Mouse (Mus musculus): ENCODE results near the gene Olfr729.

Gene Olfr729

DNA sequence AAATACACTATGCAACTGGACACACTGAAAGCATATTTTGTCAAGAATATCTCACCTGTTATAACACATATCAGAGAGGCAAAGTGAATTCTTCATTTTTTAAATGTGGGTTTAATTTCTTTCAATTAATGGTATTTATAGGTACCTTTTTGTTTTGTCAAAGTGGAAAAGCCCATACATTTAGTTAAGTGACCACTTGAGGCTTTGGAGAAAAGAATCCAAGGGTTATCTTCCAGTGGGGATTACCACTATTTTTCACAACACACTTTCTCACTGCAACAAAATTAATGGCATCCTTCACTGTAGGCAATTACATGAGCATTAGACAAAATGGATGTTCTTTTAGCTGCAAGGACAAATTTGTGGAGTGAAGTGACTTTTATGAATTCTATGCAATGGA is at the start of gene Olfr729:
Gene Olfr729 (minus strand): TSS at position 101 of the 400 bp plus-strand sequence.
- DNase-seq (ENCODE audit: low spot score in 2 of 2) = no peak

DNA sequence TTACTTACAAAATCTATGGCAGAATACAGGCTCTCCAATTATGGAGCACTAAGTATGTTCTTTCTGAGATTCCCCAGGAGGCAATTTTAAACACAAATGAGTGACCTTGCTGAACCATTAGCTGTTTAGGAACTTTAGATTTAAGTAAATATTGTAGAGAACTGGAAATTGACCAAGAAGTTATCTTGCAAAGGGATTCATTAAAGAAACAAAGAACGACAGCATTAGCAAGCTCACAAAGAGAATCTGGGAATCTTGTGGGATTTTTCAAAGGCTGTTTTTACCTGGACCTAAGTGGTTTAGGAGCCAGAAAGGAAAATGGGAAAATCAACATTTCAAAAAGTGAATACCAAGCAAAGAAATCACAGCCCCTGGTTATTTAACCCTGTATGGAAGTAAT is 35.4 kb upstream of the Olfr729 start, which contains the start of gene Olfr730:
Gene Olfr730 (minus strand): TSS at position 101 of the 400 bp plus-strand sequence.
- DNase-seq (ENCODE audit: low spot score in 2 of 2) = no peak

DNA sequence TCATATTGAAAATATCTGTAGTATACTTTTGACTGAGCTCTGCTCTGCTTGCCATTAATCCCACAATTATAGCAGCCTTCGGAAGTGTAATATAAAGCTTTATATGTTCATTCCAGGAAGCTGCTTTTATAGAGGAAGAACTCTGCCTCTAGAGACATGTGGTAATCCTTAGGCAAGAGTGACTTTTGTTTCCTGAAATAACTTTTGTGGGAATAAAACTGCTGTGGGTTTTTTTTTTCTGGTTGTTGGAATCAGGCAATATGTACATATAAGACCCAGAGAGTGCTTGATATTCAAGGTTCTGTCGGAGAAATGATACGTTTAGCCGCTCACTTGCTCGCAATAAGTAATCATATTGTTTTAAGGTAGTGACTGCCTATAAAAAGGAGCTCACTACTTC is 10.1 kb downstream of the Olfr729 start, which contains the start of gene Olfr728:
Gene Olfr728 (minus strand): TSS at position 101 of the 400 bp plus-strand sequence.
- DNase-seq (ENCODE audit: low spot score in 2 of 2) = no peak

DNA sequence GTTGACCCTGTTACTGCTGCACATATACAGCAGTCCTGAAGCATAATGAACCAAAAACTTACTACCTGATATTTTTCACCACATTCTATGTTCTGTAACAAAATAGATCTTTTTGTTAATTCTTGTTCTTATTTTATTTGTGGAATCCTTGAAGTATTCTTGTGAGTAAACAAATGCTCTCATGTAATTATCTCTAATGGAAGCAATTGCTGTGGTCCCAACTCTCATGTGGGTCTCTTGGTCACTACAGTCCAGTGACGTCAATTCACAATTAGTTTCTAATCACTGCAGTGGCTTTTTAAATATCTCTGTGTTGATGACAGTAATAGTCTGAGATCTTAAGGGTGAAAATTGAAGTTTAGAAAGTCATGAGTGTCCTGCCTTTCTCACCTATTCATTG is 29.8 kb downstream of the Olfr729 start, which contains the start of gene Olfr727:
Gene Olfr727 (plus strand): TSS at position 301 of the 400 bp plus-strand sequence.
- DNase-seq (ENCODE audit: low spot score in 2 of 2) = no peak

All from thymus, postnatal 10 days (tissue).